Mouse (Mus musculus) leukemia stem cell, adult 10-12 weeks (primary cell): ENCODE measurements around the gene Csf2. TPM values are rescaled to one million over a fixed set of nuclear protein-coding genes. Genes with fewer than 3 reads are reported as not detected.

ENCODE experiments used
- polyA plus RNA-seq: library from polyadenylated mRNA; stranded (reverse); fragments of >175 nt; gene quantifications from 2 replicates; pipeline ENCODE4 v1.2.3, GENCODE M21; 2012; ENCODE audit warnings: low replicate concordance

The Csf2 gene
- polyA plus RNA-seq, result not detected in 2 replicates

DNA sequence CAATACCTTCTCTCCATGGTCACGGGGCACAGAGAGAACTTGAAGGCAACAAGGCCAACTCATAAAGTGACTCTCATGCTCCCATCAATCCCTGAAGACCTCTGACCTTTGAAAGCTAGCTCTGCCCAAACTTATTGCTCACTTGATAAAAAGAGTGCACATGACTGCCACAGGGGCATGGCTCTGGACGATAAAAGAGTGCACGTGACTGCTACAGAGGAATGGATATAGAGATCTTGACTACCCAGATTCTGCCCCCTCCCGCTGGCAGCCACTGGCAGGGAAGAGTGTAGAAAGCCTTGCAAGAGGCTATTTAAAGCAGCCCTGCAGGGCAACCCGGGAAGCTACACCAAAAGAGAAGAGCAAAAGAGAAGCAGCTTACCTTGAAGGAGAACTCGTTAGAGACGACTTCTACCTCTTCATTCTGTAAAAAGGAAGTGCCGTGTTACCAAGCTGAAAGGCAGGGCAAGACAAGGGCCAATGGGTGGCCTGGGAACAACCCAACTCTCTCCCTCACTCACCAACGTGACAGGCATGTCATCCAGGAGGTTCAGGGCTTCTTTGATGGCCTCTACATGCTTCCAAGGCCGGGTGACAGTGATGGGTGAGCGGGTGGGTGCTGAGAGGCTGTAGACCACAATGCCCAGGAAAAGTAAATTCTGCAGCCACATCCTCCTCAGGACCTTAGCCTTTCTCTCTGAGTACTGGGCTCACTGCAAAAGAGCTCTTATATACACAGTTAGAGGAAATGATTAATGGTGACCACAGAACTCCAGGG, at the start of gene Csf2:
Csf2 (minus strand) TSS at position 728 of the 778 bp plus-strand sequence.

DNA sequence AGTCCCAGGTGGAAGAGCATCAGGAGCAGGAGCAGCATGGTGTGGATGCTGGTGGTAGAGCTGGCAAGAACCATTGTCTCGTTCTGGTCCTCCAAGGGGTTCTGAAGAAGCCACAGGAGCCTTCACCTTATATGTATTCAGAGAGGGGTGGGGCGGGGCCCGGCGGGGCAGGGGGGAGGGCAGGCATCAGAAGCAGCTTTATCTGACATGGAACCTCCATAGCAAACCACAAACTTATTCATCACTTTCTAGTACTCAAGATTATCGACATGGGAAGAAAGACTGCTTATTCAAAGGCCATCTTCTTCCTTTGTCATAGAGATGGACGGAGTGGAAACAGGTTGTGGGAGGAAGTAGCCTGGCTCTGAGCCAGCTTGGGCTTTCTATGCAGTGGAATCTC, 17.7 kb upstream of the Csf2 start, which contains the start of gene Il3:
Il3 (minus strand) TSS at position 101 of the 400 bp plus-strand sequence.

Other genes with a start within 250 kb of the Csf2 start
- 10.3 and 16.7 TPM in 2 replicates for gene Slc22a4, start 221.6 kb downstream of the Csf2 start, polyA plus RNA-seq
- gene Pdlim4, start 180.7 kb downstream of the Csf2 start, polyA plus RNA-seq, result 3.8 and 4.9 TPM in 2 replicates
- gene P4ha2, start 149.6 kb downstream of the Csf2 start, polyA plus RNA-seq, result 0.07 and 0.38 TPM in 2 replicates
- not detected in 2 replicates for gene Il3, start 17.6 kb upstream of the Csf2 start, polyA plus RNA-seq
- gene Acsl6, start 54.1 kb upstream of the Csf2 start, polyA plus RNA-seq, result 1.6 and 5.6 TPM in 2 replicates
- gene Meikin, start 121.0 kb upstream of the Csf2 start, polyA plus RNA-seq, result not detected in 2 replicates
- gene Fnip1, start 188.5 kb upstream of the Csf2 start, polyA plus RNA-seq, result 0.59 and 1.7 TPM in 2 replicates